Mouse (Mus musculus): ENCODE results near the gene Olfr544. TPM values are rescaled to one million over a fixed set of nuclear protein-coding genes. Genes with fewer than 3 reads are reported as not detected.

Gene Olfr544
- total and polyA plus RNA-seq, 2 experiments from 2014 or later: not detected

DNA sequence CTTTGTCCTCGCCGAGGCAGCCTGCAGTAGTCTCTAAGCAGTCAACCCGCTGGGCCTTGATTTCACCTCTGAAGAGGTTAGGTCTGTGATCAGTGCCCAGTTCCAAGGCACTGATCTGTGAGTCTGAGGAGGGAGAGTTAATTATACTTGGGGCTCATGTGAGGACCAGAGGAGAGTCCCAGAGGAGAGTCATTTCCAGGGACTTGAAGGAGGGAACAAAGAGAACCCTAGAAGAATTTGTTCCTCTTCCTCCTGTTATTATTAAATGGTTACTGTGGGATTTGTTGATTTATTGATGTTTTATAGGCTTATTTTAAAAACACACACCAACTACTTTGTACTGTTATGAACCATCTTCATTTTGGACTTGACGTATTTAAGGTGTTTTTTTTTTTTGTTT, 6.5 kb downstream of the Olfr544 start, which contains the start of gene Olfr543:
Gene Olfr543, minus strand, starts transcription at position 101 of the 400 bp plus-strand sequence.
- Histone ChIP-seq H3K9me3 (replicated peaks; ENCODE audit: control insufficient read depth, low read length) (no peaks in the 10 kb centered on the region), H3K4me2 (ENCODE audit: low read depth, low read length) (no peak within 1 kb of the TSS), H3K4me3 (ENCODE audit: low read depth, low read length) (no peak within 1 kb of the TSS), H3K36me3 (replicated peaks; ENCODE audit: control insufficient read depth, insufficient read depth, low read length) (no peaks in the 10 kb centered on the region), H3K27ac (ENCODE audit: low read depth) (no peak within 1 kb of the TSS), H3K27me3 (ENCODE audit: control insufficient read depth, insufficient read depth, low read length) (no peaks in the 10 kb centered on the region), H3K9ac (replicated peaks; ENCODE audit: low read depth, low read length) (no peak within 1 kb of the TSS), H3K4me1 (ENCODE audit: control insufficient read depth, insufficient read depth) (peaks cover 5% of the 10 kb centered on the region; the same call in 1 of the 2 replicates)
- DNase-seq (ENCODE audit: low spot score) (no peak), ATAC-seq (ENCODE audit: insufficient read depth, low read depth) (no peak)
- TF ChIP-seq CTCF (IDR thresholded peaks at IDR 0.05; ENCODE audit: low read depth): no peak
- WGBS: 94% methylated on average over 4 of the region's 4 CpGs

- WGBS: 57% methylated on average over 4 of the region's 4 CpGs
- TF ChIP-seq EP300 (IDR thresholded peaks at IDR 0.05; ENCODE audit: low read depth): no peak
- TF ChIP-seq CTCF (IDR thresholded peaks at IDR 0.05; ENCODE audit: low read depth): no peak
- ATAC-seq (ENCODE audit: insufficient read depth, low read depth): no peak
Measured at GRCm38 (mm10) chr7:102480821-102481220, 7.3 kb downstream of the Olfr544 start.

GRCm38 (mm10) chr7:102479368-102480078, 8.6 kb downstream of the Olfr544 start:
- no peaks in the 10 kb centered on the region for H3K9me3 ChIP-seq (replicated peaks; ENCODE audit: control insufficient read depth, low read length)
- TF ChIP-seq EP300 (IDR thresholded peaks at IDR 0.05; ENCODE audit: low read depth) (no peak), CTCF (IDR thresholded peaks at IDR 0.05; ENCODE audit: low read depth) (no peak)
- no peak overlapping the region for H3K27ac ChIP-seq (ENCODE audit: low read depth)
- H3K27me3 ChIP-seq (ENCODE audit: control insufficient read depth, insufficient read depth, low read length): no peaks in the 10 kb centered on the region
- no peak overlapping the region for H3K4me2 ChIP-seq (ENCODE audit: low read depth, low read length)
- no peak overlapping the region for H3K9ac ChIP-seq (replicated peaks; ENCODE audit: low read depth, low read length)
- 31% methylated on average over 5 of the region's 5 CpGs for WGBS
- ATAC-seq (ENCODE audit: insufficient read depth, low read depth) (no peak), DNase-seq (ENCODE audit: low spot score) (no peak)
- H3K36me3 ChIP-seq (replicated peaks; ENCODE audit: control insufficient read depth, insufficient read depth, low read length): no peaks in the 10 kb centered on the region
- peaks cover 5% of the 10 kb centered on the region; the same call in 1 of the 2 replicates for H3K4me1 ChIP-seq (ENCODE audit: control insufficient read depth, insufficient read depth)
- H3K4me3 ChIP-seq (ENCODE audit: low read depth, low read length): no peak overlapping the region

More at GRCm38 (mm10) chr7:102480821-102481220, 7.3 kb downstream of the Olfr544 start:
- Histone ChIP-seq H3K4me1 (ENCODE audit: control insufficient read depth, insufficient read depth) (peaks cover 5% of the 10 kb centered on the region; the same call in 1 of the 2 replicates), H3K36me3 (replicated peaks; ENCODE audit: control insufficient read depth, insufficient read depth, low read length) (no peaks in the 10 kb centered on the region), H3K4me2 (ENCODE audit: low read depth, low read length) (no peak overlapping the region), H3K9me3 (replicated peaks; ENCODE audit: control insufficient read depth, low read length) (no peaks in the 10 kb centered on the region), H3K27me3 (ENCODE audit: control insufficient read depth, insufficient read depth, low read length) (no peaks in the 10 kb centered on the region), H3K27ac (ENCODE audit: low read depth) (no peak overlapping the region), H3K9ac (replicated peaks; ENCODE audit: low read depth, low read length) (no peak overlapping the region), H3K4me3 (ENCODE audit: low read depth, low read length) (no peak overlapping the region)
- no peak for DNase-seq (ENCODE audit: low spot score)

- H3K27ac ChIP-seq (ENCODE audit: low read depth): no peak overlapping the region
- 69% methylated on average over 3 of the region's 3 CpGs for WGBS
- H3K4me1 ChIP-seq (ENCODE audit: control insufficient read depth, insufficient read depth): peaks cover 5% of the 10 kb centered on the region; the same call in 1 of the 2 replicates
- H3K36me3 ChIP-seq (replicated peaks; ENCODE audit: control insufficient read depth, insufficient read depth, low read length): no peaks in the 10 kb centered on the region
- no peak for ATAC-seq (ENCODE audit: insufficient read depth, low read depth)
- no peak overlapping the region for H3K4me2 ChIP-seq (ENCODE audit: low read depth, low read length)
- no peak overlapping the region for H3K9ac ChIP-seq (replicated peaks; ENCODE audit: low read depth, low read length)
- TF ChIP-seq CTCF (IDR thresholded peaks at IDR 0.05; ENCODE audit: low read depth) (no peak), EP300 (IDR thresholded peaks at IDR 0.05; ENCODE audit: low read depth) (no peak)
- no peak for DNase-seq (ENCODE audit: low spot score)
- H3K9me3 ChIP-seq (replicated peaks; ENCODE audit: control insufficient read depth, low read length): no peaks in the 10 kb centered on the region
- H3K27me3 ChIP-seq (ENCODE audit: control insufficient read depth, insufficient read depth, low read length): no peaks in the 10 kb centered on the region
- H3K4me3 ChIP-seq (ENCODE audit: low read depth, low read length): no peak overlapping the region
Measured at GRCm38 (mm10) chr7:102478926-102479325, 9.2 kb downstream of the Olfr544 start.

DNA sequence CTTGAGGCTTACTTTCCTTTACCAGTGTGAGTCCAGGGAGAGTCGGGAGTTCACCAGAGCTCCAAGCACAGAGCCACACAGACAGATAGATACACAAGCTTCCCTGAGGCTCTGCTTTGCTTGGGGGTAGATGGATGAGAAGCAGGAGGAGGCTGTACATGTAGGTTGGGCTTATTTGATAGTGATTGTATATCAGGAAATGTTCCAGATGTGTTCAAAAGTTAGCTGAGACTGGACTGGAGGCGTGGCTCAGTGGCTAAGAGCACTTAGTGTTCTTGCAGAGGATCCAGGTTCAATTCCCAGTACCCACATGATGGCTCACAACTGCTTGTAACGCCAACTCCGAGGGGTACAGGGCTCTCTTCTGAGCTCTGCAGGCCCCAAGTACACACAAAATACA, 9.7 kb downstream of the Olfr544 start:
- Histone ChIP-seq H3K9me3 (replicated peaks; ENCODE audit: control insufficient read depth, low read length) (no peaks in the 10 kb centered on the region), H3K4me2 (ENCODE audit: low read depth, low read length) (no peak overlapping the region), H3K4me1 (ENCODE audit: control insufficient read depth, insufficient read depth) (peaks cover 5% of the 10 kb centered on the region; the same call in 1 of the 2 replicates), H3K4me3 (ENCODE audit: low read depth, low read length) (no peak overlapping the region), H3K27me3 (ENCODE audit: control insufficient read depth, insufficient read depth, low read length) (no peaks in the 10 kb centered on the region), H3K36me3 (replicated peaks; ENCODE audit: control insufficient read depth, insufficient read depth, low read length) (no peaks in the 10 kb centered on the region), H3K9ac (replicated peaks; ENCODE audit: low read depth, low read length) (no peak overlapping the region), H3K27ac (ENCODE audit: low read depth) (no peak overlapping the region)
- no peak for ATAC-seq (ENCODE audit: insufficient read depth, low read depth)
- 85% methylated on average over 4 of the region's 4 CpGs for WGBS
- DNase-seq (ENCODE audit: low spot score): no peak
- no peak for TF ChIP-seq EP300 (IDR thresholded peaks at IDR 0.05; ENCODE audit: low read depth)
- TF ChIP-seq CTCF (IDR thresholded peaks at IDR 0.05; ENCODE audit: low read depth): no peak
